Mouse (Mus musculus) kidney, adult 2 months (tissue): ENCODE data around the gene Fbxo36.

ENCODE experiments used
- CTCF ChIP-seq: fragments of 200-500 bp; conservative IDR thresholded peaks from 2 replicates; pipeline ENCODE4 v1.5.1; 2011; ENCODE audit warnings: low read depth, mild to moderate bottlenecking, control low read depth, low read length, moderate library complexity, mixed read lengths; ENCODE audit not compliant: insufficient read depth, insufficient read length
- POLR2A ChIP-seq: fragments of 200-500 bp; IDR thresholded peaks from one replicate; pipeline ENCODE4 v1.6.1; 2011; ENCODE audit warnings: low read depth, low read length, control low read depth

- TF ChIP-seq CTCF = no peak
- no peak for TF ChIP-seq POLR2A
Observed at GRCm38 (mm10) chr1:84861255-84861630, 21.6 kb downstream of the Fbxo36 start.
